Mouse (Mus musculus) lung, adult 2 months (tissue): Measurements from ENCODE around the gene Shank1.

Source experiments
- CTCF ChIP-seq: fragments of 200-500 bp; IDR thresholded peaks from 2 replicates; pipeline ENCODE4 v1.5.1; 2011; ENCODE audit warnings: mild to moderate bottlenecking, low read length, control low read depth; ENCODE audit not compliant: insufficient read depth
- POLR2A ChIP-seq: fragments of 200-500 bp; IDR thresholded peaks from 2 replicates; pipeline ENCODE4 v1.6.1; 2011; ENCODE audit warnings: low read depth, mild to moderate bottlenecking, control low read depth, low read length, borderline replicate concordance; ENCODE audit errors: extremely low read depth

- TF ChIP-seq POLR2A (no peak), CTCF (no peak)
These were observed 65.2 kb downstream of the Shank1 start for GRCm38 (mm10) chr7:44375207-44375606.
